Mouse (Mus musculus) adrenal gland, adult (tissue): Measurements from ENCODE around the gene Mybbp1a.
"Not testable (repeated sequence)": the region's sequence is repeated elsewhere in the genome, so short reads cannot be mapped to it uniquely, and the experiment has no call there.

ENCODE experiments used
- DNase-seq, 2 experiments: peaks; one replicate each; pipeline ENCODE4 v3.0.0; 2022 to 2023; ENCODE audit warnings: low spot score in 1 of 2; ENCODE audit not compliant: inconsistent age in 2 of 2

Mybbp1a gene

GRCm38 (mm10) chr11:72413016-72413415, 28.1 kb upstream of the Mybbp1a start:
- DNase-seq, result peak in 1 of 2 experiments; percentile 56

GRCm38 (mm10) chr11:72413601-72414190, 27.5 kb upstream of the Mybbp1a start:
- no peak for DNase-seq

- no peak for DNase-seq
Measured at GRCm38 (mm10) chr11:72415155-72415554, 26.0 kb upstream of the Mybbp1a start.

- no peak for DNase-seq
Measured at GRCm38 (mm10) chr11:72416666-72417065, 24.5 kb upstream of the Mybbp1a start.

GRCm38 (mm10) chr11:72417376-72417775, 23.8 kb upstream of the Mybbp1a start:
- no peak for DNase-seq

- DNase-seq, result peak in 1 of 2 experiments; percentile 66
Measured at GRCm38 (mm10) chr11:72418227-72418626, 22.9 kb upstream of the Mybbp1a start.

GRCm38 (mm10) chr11:72419006-72419405, 22.1 kb upstream of the Mybbp1a start:
- DNase-seq, result no peak

GRCm38 (mm10) chr11:72420460-72421122, 20.6 kb upstream of the Mybbp1a start:
- no peak for DNase-seq

GRCm38 (mm10) chr11:72421518-72422278, 19.5 kb upstream of the Mybbp1a start:
- peak in 1 of 2 experiments; percentile 88 for DNase-seq

GRCm38 (mm10) chr11:72423686-72424085, 17.5 kb upstream of the Mybbp1a start:
- no peak for DNase-seq

GRCm38 (mm10) chr11:72425201-72425600, 16.0 kb upstream of the Mybbp1a start:
- no peak for DNase-seq

- DNase-seq, result no peak
Measured at GRCm38 (mm10) chr11:72426884-72427283, 14.3 kb upstream of the Mybbp1a start.

- DNase-seq, result peak; percentile 76 to 94
Measured at GRCm38 (mm10) chr11:72428694-72429093, 12.5 kb upstream of the Mybbp1a start.

- DNase-seq, result peak; percentile 78 to 93
Measured at GRCm38 (mm10) chr11:72429288-72429690, 11.9 kb upstream of the Mybbp1a start.

- DNase-seq, result not testable (repeated sequence)
Measured at GRCm38 (mm10) chr11:72430311-72431068, 10.7 kb upstream of the Mybbp1a start.

- peak; percentile 55 to 91 for DNase-seq
Measured at GRCm38 (mm10) chr11:72434963-72435693, 6.0 kb upstream of the Mybbp1a start, which contains the start of gene Ggt6. Ggt6 (plus strand) TSS chr11:72435526.

GRCm38 (mm10) chr11:72435694-72436045, 5.5 kb upstream of the Mybbp1a start:
- peak; percentile 80 to 91 for DNase-seq

- peak; percentile 40 to 80 for DNase-seq
Measured at GRCm38 (mm10) chr11:72436271-72436670, 4.9 kb upstream of the Mybbp1a start.

- DNase-seq, result peak in 1 of 2 experiments; percentile 76
Measured at GRCm38 (mm10) chr11:72436756-72437650, 4.2 kb upstream of the Mybbp1a start.
